Mouse (Mus musculus): Measurements from ENCODE around the gene Igfn1.

DNA sequence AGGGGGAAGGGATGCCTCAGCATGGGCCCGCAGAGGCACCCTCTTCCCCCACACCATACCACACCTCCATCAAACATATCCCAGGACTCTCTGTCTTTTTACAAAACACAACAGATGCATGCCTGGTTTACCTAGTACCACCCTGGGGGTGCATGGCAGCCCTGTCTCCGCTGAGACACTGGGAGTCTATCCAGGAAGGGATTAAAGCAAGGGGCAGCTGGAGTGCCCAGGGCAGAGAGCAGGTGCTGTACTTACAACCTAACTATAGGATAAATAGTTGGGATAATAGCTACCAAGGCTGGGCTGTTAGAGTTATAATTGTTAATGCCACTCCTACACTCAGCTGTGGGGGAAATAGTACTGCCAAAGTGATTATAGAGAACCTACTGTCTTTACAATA is 57.3 kb downstream of the Igfn1 start:
- TF ChIP-seq POLR2A (IDR thresholded peaks at IDR 0.05; ENCODE audit: borderline replicate concordance, low read depth, low read length) (no peak), CTCF (IDR thresholded peaks at IDR 0.05; ENCODE audit: low read depth, low read length) (no peak)
